ENCODE assay signal across 37 mouse cellular contexts in the genomic region with DNA sequence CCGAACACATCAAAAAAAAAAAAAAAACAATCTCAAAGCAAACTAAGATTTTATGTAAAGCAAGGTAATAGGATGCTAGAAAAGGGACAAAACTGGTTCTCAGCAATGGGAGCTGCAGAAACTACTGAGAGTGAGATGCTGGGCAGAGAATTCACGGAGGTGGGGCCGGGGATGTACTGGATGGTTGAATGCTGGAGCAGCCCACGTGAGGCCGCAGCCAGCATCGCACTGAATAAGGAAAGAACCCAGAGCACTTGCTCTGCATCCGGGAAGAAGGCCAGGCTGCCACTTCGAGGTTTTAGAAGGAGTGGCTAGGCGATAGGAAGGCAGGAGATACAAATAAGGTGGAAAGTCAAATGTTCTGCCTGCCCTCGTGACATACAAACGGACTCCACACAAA. TPM values are rescaled to one million over a fixed set of nuclear protein-coding genes. Genes with fewer than 3 reads are reported as not detected.
DNase-seq lines count a peak whose midpoint lies in the region; ATAC-seq lines count a peak whose summit lies in the region.
"Had no signal": no experiment of that assay in that cellular context is flagged by ENCODE, and none has a peak within 500 bp of the region (broad histone marks: within the 10 kb centered on the region; RNA-seq: fewer than 3 reads in every experiment).

No protein-coding gene starts in this region.

- intact Hi-C loops in left cerebral cortex, postnatal 36 days (cut with DNase I) = no loop called here

- H3K36me3 ChIP-seq in midbrain, embryonic 11.5 days (ENCODE audit: control insufficient read depth, insufficient read depth, low read length) = no peaks in the 10 kb centered on the region
- no peaks in the 10 kb centered on the region for H3K36me3 ChIP-seq in midbrain, embryonic 15.5 days (replicated peaks)
- H3K36me3 ChIP-seq: hindbrain, embryonic 10.5 days; kidney, embryonic 15.5 days; limb, embryonic 10.5 days; limb, embryonic 15.5 days; liver, embryonic 13.5 days had no signal

- no peak for ATAC-seq in midbrain, embryonic 11.5 days (ENCODE audit: low FRiP score)
- ATAC-seq in midbrain, embryonic 15.5 days (replicated peaks) = no peak
- ATAC-seq: forebrain, embryonic 13.5 days; hindbrain, embryonic 16.5 days; midbrain, embryonic 16.5 days had no signal

- no peak overlapping the region for H3K4me3 ChIP-seq in midbrain, embryonic 11.5 days (ENCODE audit: low read depth, low read length)
- H3K4me3 ChIP-seq in midbrain, embryonic 15.5 days = no peak overlapping the region
- H3K4me3 ChIP-seq: forebrain, embryonic 13.5 days; hindbrain, embryonic 10.5 days; kidney, embryonic 15.5 days; limb, embryonic 10.5 days; limb, embryonic 15.5 days; liver, embryonic 13.5 days had no signal

- no peaks in the 10 kb centered on the region for H3K9me3 ChIP-seq in midbrain, embryonic 11.5 days (ENCODE audit: control insufficient read depth, low read length)
- no peaks in the 10 kb centered on the region for H3K9me3 ChIP-seq in midbrain, embryonic 15.5 days
- H3K9me3 ChIP-seq: forebrain, embryonic 13.5 days; hindbrain, embryonic 10.5 days; kidney, embryonic 15.5 days; limb, embryonic 10.5 days; limb, embryonic 15.5 days; liver, embryonic 13.5 days had no signal

- H3K4me2 ChIP-seq in midbrain, embryonic 11.5 days = no peak overlapping the region
- H3K4me2 ChIP-seq in midbrain, embryonic 15.5 days = no peak overlapping the region
- H3K4me2 ChIP-seq: forebrain, embryonic 13.5 days; kidney, embryonic 15.5 days; limb, embryonic 15.5 days; liver, embryonic 13.5 days had no signal

- no peaks in the 10 kb centered on the region for H3K4me1 ChIP-seq in midbrain, embryonic 11.5 days (ENCODE audit: control insufficient read depth, insufficient read depth, low read length)
- no peaks in the 10 kb centered on the region for H3K4me1 ChIP-seq in midbrain, embryonic 15.5 days
- H3K4me1 ChIP-seq: forebrain, embryonic 13.5 days; hindbrain, embryonic 10.5 days; kidney, embryonic 15.5 days; limb, embryonic 10.5 days; limb, embryonic 15.5 days had no signal

- no peaks in the 10 kb centered on the region for H3K27me3 ChIP-seq in midbrain, embryonic 11.5 days (ENCODE audit: control insufficient read depth, insufficient read depth, low read length)
- no peaks in the 10 kb centered on the region for H3K27me3 ChIP-seq in midbrain, embryonic 15.5 days (replicated peaks)
- H3K27me3 ChIP-seq: forebrain, embryonic 13.5 days; kidney, embryonic 15.5 days; limb, embryonic 15.5 days had no signal

- WGBS in midbrain, embryonic 11.5 days = 71% methylated on average over 11 of the region's 11 CpGs
- 74% methylated on average over 11 of the region's 11 CpGs for WGBS in midbrain, embryonic 15.5 days

- no peak overlapping the region for H3K9ac ChIP-seq in midbrain, embryonic 11.5 days (ENCODE audit: low read length)
- no peak overlapping the region for H3K9ac ChIP-seq in midbrain, embryonic 15.5 days
- H3K9ac ChIP-seq: forebrain, embryonic 13.5 days; kidney, embryonic 15.5 days; limb, embryonic 15.5 days; liver, embryonic 13.5 days had no signal

- no peak overlapping the region for H3K27ac ChIP-seq in midbrain, embryonic 11.5 days (ENCODE audit: low read depth, low read length)
- no peak overlapping the region for H3K27ac ChIP-seq in midbrain, embryonic 15.5 days
- H3K27ac ChIP-seq: forebrain, embryonic 13.5 days; hindbrain, embryonic 10.5 days; kidney, embryonic 15.5 days; limb, embryonic 10.5 days; limb, embryonic 15.5 days; liver, embryonic 13.5 days had no signal

- peak; percentile 12 to 37 for DNase-seq in frontal cortex, postnatal 36 days (ENCODE audit: low spot score in 2 of 2)
- no peak for DNase-seq in frontal cortex, postnatal 25 days (ENCODE audit: low spot score in 2 of 2)
- DNase-seq in midbrain, embryonic 11.5 days (ENCODE audit: low spot score, missing footprints) = peak; percentile 75
- peak; percentile 15 to 43 for DNase-seq in left cerebral cortex, postnatal 36 days (ENCODE audit: low spot score in 2 of 2)
- peak; percentile 15 for DNase-seq in telencephalon, adult 2 months (ENCODE audit: low read depth, low spot score)
- no peak for DNase-seq in lung, postnatal 36 days
- DNase-seq: adrenal gland, adult 8-10 months; cerebellum, adult 11 months; cerebellum, adult 9-10 months; cerebellum, postnatal 36 days; gastrocnemius, postnatal 14 days; heart, postnatal 14 days; kidney, adult 18-20 months; kidney, postnatal 25 days; liver, embryonic 13.5 days; lung, adult 2 months; lung, postnatal 10 days; spleen, adult 18-20 months; thymus, adult 2 months; thymus, postnatal 36 days had no signal

RNA-seq across cellular contexts. Expression of a gene that starts 18.6 kb away (rescaled TPM):
- polyA plus RNA-seq in midbrain, embryonic 11.5 days (2014; fragmentation: Nextera tagmentation; extraction: Ambion mirVana) = 0.08 TPM in 1 of 2 replicates, not detected in the other
- polyA plus RNA-seq in midbrain, embryonic 15.5 days (2015; fragmentation: Nextera tagmentation; extraction: Ambion mirVana) = not detected in 2 replicates
- not detected for total RNA-seq in left cerebral cortex, postnatal 36 days (2021)
- total RNA-seq: adrenal gland, adult 8-10 months; adrenal gland, postnatal 4 days; gastrocnemius, postnatal 14 days; granulocyte monocyte progenitor cell, adult 5-6 weeks; heart, postnatal 14 days; layer of hippocampus, adult 18-20 months; MEL; neutrophil, adult 5-6 weeks had no signal
- polyA plus RNA-seq: embryonic facial prominence, embryonic 11.5 days; forebrain, embryonic 13.5 days; heart, embryonic 14.5 days; hindbrain, embryonic 10.5 days; hindbrain, embryonic 16.5 days; intestine, embryonic 14.5 days; kidney, embryonic 15.5 days; limb, embryonic 10.5 days; limb, embryonic 15.5 days; liver, embryonic 13.5 days; lung, adult 2 months; midbrain, embryonic 16.5 days; neural tube, embryonic 11.5 days had no signal

RNA-seq across cellular contexts. Expression of a gene that starts 49.0 kb away (rescaled TPM):
- 0.87 and 1.6 TPM in 2 replicates for polyA plus RNA-seq in midbrain, embryonic 11.5 days (2014; fragmentation: Nextera tagmentation; extraction: Ambion mirVana)
- 5.9 and 6.0 TPM in 2 replicates for polyA plus RNA-seq in midbrain, embryonic 15.5 days (2015; fragmentation: Nextera tagmentation; extraction: Ambion mirVana)
- total RNA-seq in left cerebral cortex, postnatal 36 days (2021) = 10 to 100 TPM; 30.2 to 31.6 TPM

Comparison
In these comparisons a context has a peak if more than half of its experiments do, and no peak if none do; other contexts are left out.
1. DNase-seq: peak in frontal cortex, postnatal 36 days (2 of 2), midbrain, embryonic 11.5 days (single experiment), left cerebral cortex, postnatal 36 days (2 of 2) and telencephalon, adult 2 months (single experiment); none in frontal cortex, postnatal 25 days (0 of 2) and lung, postnatal 36 days (single experiment).